Mouse (Mus musculus): ENCODE data around the gene Lypd3.
"Not testable (repeated sequence)": the region's sequence is repeated elsewhere in the genome, so short reads cannot be mapped to it uniquely, and the experiment has no call there.

Lypd3 gene

DNA sequence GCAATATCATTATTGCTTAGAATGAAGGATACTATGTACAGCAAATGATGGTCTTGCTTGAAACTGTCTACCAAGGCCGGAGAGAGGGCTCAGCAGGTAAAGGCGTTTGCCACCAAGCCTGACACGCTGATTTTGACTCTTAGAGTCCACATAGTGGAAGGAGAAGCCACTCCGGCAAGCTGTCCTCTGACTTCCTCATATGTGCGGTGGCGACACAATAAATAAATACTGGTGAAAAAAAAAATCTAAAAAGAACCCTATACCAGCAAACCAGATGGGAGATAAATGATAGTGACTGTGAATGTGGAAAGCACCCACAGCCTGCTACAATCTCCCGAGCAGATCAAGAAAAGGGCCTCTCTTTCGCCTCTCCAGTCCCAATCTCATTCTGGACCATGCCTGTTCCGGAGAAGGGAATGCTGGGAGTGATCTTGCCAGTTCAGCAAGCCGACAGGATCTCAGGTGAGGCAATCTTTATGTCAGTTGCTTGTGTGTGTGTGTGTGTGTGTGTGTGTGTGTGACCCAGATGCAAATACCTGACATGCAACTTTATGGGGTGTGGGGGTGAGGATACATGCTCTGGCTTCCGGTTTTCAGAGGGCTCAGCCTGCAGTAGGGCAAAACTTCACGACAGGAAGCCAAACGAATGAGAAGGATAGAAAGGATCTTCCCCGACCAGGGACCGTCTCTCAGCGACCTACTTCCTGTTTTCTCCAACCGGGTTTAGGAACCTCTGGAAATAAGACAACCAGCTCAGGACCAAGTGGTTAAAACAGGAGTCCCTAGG is 25.0 kb downstream of the Lypd3 start:
- no peak for DNase-seq (ENCODE audit: low read depth, low spot score)

- peak; percentile 86 for DNase-seq (ENCODE audit: low read depth, low spot score)
Observed at GRCm38 (mm10) chr7:24662575-24662974, 26.2 kb downstream of the Lypd3 start.

GRCm38 (mm10) chr7:24664301-24664700 is 28.0 kb downstream of the Lypd3 start:
- DNase-seq (ENCODE audit: low read depth, low spot score) = no peak

- DNase-seq (ENCODE audit: low read depth, low spot score) = no peak
Observed at GRCm38 (mm10) chr7:24664959-24665358, 28.6 kb downstream of the Lypd3 start.

- no peak for DNase-seq (ENCODE audit: low read depth, low spot score)
Observed at GRCm38 (mm10) chr7:24671944-24672439, 35.6 kb downstream of the Lypd3 start.

GRCm38 (mm10) chr7:24676575-24676974 is 40.2 kb downstream of the Lypd3 start, which contains the start of gene Tex101:
Gene Tex101 (minus strand): TSS chr7:24676675.
- DNase-seq (ENCODE audit: low read depth, low spot score) = no peak

- DNase-seq (ENCODE audit: low read depth, low spot score) = not testable (repeated sequence)
Observed at GRCm38 (mm10) chr7:24684121-24684520, 47.8 kb downstream of the Lypd3 start.

DNA sequence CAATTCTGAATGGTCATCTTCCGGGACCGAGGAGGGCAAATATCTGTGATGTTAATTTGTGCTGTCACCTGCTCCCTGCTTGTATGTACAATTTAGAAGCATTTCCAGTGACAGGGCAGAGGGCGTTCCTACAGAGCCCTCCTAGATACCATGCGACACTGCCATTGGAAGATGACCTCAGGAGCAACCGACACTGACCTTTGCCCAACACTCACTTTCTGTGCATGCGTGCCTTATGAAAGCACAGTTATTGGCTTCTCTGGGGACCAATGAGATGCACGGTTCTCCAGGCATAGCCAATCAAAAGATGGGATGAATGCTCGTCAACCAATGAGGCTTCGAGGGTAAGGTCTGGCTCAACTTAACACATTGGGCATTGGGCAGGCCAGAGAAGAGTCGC is 51.2 kb downstream of the Lypd3 start:
- DNase-seq (ENCODE audit: low read depth, low spot score) = not testable (repeated sequence)
